Mouse (Mus musculus) olfactory bulb, adult 2 months (tissue): ENCODE measurements around the gene S100a2.

Experiments
- CTCF ChIP-seq: fragments of 200-500 bp; IDR thresholded peaks from 2 replicates; pipeline ENCODE4 v1.5.1; 2012; ENCODE audit warnings: low read depth, mild to moderate bottlenecking, low read length, moderate library complexity; ENCODE audit not compliant: insufficient read depth
- POLR2A ChIP-seq: fragments of 200-500 bp; IDR thresholded peaks from 2 replicates; pipeline ENCODE4 v1.6.1; 2012; ENCODE audit warnings: mild to moderate bottlenecking, low read depth, low read length, moderate library complexity; ENCODE audit not compliant: insufficient read depth

DNA sequence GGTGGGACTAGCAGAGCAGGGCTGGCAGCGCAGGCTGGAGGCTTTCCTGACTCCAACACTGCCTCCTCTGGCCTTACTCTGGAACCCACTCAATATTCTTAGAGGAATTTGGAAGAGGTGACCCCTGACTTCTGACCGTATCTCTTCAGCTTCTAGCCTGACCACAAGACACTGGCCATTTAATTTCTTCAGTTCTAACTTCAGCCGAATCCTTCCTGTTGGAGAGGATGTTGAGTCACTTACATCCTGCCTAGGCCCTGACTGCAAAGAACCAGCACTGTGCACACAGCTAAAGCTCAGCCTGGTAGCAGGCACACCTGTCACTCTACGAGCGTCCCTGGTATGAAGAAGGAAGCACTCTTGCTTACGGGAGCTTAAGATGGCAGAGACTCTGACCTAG lies 657 bp upstream of the S100a2 start:
- TF ChIP-seq CTCF (no peak), POLR2A (no peak)
